Mouse (Mus musculus) embryonic fibroblast, embryonic 13.5 days (primary cell): ENCODE measurements around the gene Abcd3.

ENCODE experiments used
- CTCF ChIP-seq: IDR thresholded peaks from 2 replicates; pipeline ENCODE4 v1.5.1; 2011; ENCODE audit warnings: mild to moderate bottlenecking, control low read depth, low read length, moderate library complexity, borderline replicate concordance; ENCODE audit not compliant: insufficient read depth
- POLR2A ChIP-seq: IDR thresholded peaks from 2 replicates; pipeline ENCODE4 v1.6.1; 2011; ENCODE audit warnings: low read depth, mild to moderate bottlenecking, control low read depth, low read length, moderate library complexity

GRCm38 (mm10) chr3:121783020-121783419, 32.1 kb downstream of the Abcd3 start:
- no peak for TF ChIP-seq CTCF
- no peak for TF ChIP-seq POLR2A
